Mouse (Mus musculus) embryonic fibroblast, embryonic 13.5 days (primary cell): ENCODE results near the gene Hsp90b1. TPM values are rescaled to one million over a fixed set of nuclear protein-coding genes. Genes with fewer than 3 reads are reported as not detected.
A peak's percentile ranks its signal among the peaks of the same experiment; 100 is the strongest.
"Not testable (repeated sequence)": the region's sequence is repeated elsewhere in the genome, so short reads cannot be mapped to it uniquely, and the experiment has no call there.

Experiments
- H3K27ac ChIP-seq: 2 replicates; pipeline ENCODE4 v1.5.1; 2012; ENCODE audit warnings: low read length, control low read depth, inconsistent platforms; ENCODE audit not compliant: insufficient read depth
- H3K4me1 ChIP-seq: 2 replicates; pipeline ENCODE4 v1.6.1; 2011; ENCODE audit warnings: low read length; ENCODE audit not compliant: control insufficient read depth, insufficient read depth
- H3K4me3 ChIP-seq: 2 replicates; pipeline ENCODE4 v1.5.1; 2011; ENCODE audit warnings: mild to moderate bottlenecking, control low read depth, low read length; ENCODE audit not compliant: insufficient read depth
- CTCF ChIP-seq: IDR thresholded peaks from 2 replicates; pipeline ENCODE4 v1.5.1; 2011; ENCODE audit warnings: mild to moderate bottlenecking, control low read depth, low read length, moderate library complexity, borderline replicate concordance; ENCODE audit not compliant: insufficient read depth
- POLR2A ChIP-seq: IDR thresholded peaks from 2 replicates; pipeline ENCODE4 v1.6.1; 2011; ENCODE audit warnings: low read depth, mild to moderate bottlenecking, control low read depth, low read length, moderate library complexity
- polyA plus RNA-seq: library from polyadenylated mRNA; stranded (reverse); fragments of >200 nt; gene quantifications from 2 replicates; pipeline ENCODE4 v1.2.4, GENCODE M21; 2011; ENCODE audit warnings: low read depth; ENCODE audit not compliant: missing spikeins, insufficient read length

The Hsp90b1 gene
- polyA plus RNA-seq, 1 experiment, result 1,495 TPM

GRCm38 (mm10) chr10:86705922-86706752 is 828 bp upstream of the Hsp90b1 start:
- Histone ChIP-seq H3K4me1 (peaks cover 12% of the 10 kb centered on the region), H3K27ac (peak overlapping the region; percentile 96), H3K4me3 (peak overlapping the region; percentile 69)
- TF ChIP-seq POLR2A (peak; percentile 78), CTCF (no peak)

- Histone ChIP-seq H3K4me3 (peak overlapping the region; percentile 88), H3K27ac (peak overlapping the region; percentile 58)
- no peak for TF ChIP-seq POLR2A
- TF ChIP-seq CTCF, result no peak
Observed at GRCm38 (mm10) chr10:86704589-86705191, 619 bp downstream of the Hsp90b1 start.

DNA sequence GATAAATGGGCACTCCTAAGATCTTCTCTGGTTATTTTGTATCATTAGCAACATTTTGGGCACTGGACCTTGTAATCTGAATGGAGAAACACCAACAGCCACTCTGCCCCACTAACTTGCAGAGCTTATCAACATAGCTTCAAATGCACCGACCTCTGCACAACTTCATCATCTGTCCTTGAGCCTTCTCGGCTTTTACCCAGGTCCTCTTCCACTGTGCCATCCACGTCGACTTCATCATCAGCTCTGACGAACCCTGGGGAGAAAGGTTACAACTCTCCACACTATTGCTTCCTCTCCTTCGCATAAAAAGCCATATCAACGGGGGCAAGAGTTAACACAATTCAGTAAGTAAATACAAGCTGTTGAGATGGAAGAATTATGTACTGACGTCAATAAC is 1.2 kb downstream of the Hsp90b1 start:
- peaks cover 22% of the 10 kb centered on the region for H3K4me1 ChIP-seq
- H3K4me3 ChIP-seq, result peak overlapping the region; percentile 88
- no peak overlapping the region for H3K27ac ChIP-seq
- TF ChIP-seq POLR2A (peak; percentile 13; the same call in 1 of the 2 replicates), CTCF (no peak)

More at GRCm38 (mm10) chr10:86704589-86705191, 619 bp downstream of the Hsp90b1 start:
- H3K4me1 ChIP-seq, result peaks cover 22% of the 10 kb centered on the region

GRCm38 (mm10) chr10:86703375-86703774 is 1.9 kb downstream of the Hsp90b1 start:
- Histone ChIP-seq H3K4me3 (peak overlapping the region; percentile 88), H3K27ac (no peak overlapping the region), H3K4me1 (peaks cover 22% of the 10 kb centered on the region)
- TF ChIP-seq CTCF (no peak), POLR2A (no peak)

DNA sequence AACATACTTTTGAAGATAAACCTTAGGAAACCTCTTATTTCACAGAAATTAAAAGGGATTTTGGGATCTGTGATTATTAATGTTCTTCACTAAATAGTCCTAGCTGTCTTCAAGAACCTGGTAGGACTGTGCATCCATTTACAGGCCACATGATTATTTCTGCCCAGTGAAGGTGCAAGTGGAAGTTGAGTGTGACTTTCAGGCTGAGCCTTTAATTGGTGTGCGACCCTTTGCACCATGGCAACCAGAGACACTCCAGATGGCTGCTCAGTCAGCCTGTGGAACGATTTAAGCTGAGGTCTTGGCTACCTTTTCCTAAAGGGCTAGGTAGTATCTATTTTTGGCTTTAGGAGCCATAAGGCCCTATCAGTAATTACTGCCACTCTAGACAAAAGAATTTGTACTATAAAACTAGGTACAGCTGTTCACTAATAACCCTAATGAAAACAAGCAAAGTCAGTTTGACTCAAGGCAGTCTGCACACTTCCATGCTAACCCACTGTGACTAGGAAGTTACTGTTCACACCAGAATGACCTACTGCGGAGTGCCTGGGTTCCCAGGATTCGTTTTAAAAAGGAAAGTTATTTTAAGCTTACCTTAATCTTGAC is 2.9 kb downstream of the Hsp90b1 start:
- Histone ChIP-seq H3K27ac (no peak overlapping the region), H3K4me1 (peaks cover 22% of the 10 kb centered on the region), H3K4me3 (peak overlapping the region; percentile 56)
- TF ChIP-seq POLR2A (no peak), CTCF (no peak)

- Histone ChIP-seq H3K4me1 (peaks cover 22% of the 10 kb centered on the region), H3K4me3 (peak overlapping the region; percentile 12)
Observed at GRCm38 (mm10) chr10:86700973-86701372, 4.3 kb downstream of the Hsp90b1 start.

GRCm38 (mm10) chr10:86700251-86700650 is 5.1 kb downstream of the Hsp90b1 start:
- H3K4me1 ChIP-seq, result peaks cover 26% of the 10 kb centered on the region
- no peak overlapping the region for H3K27ac ChIP-seq
- TF ChIP-seq POLR2A (no peak), CTCF (no peak)
- peak overlapping the region; percentile 30 for H3K4me3 ChIP-seq

More at GRCm38 (mm10) chr10:86700973-86701372, 4.3 kb downstream of the Hsp90b1 start:
- TF ChIP-seq CTCF (no peak), POLR2A (no peak)
- no peak overlapping the region for H3K27ac ChIP-seq

DNA sequence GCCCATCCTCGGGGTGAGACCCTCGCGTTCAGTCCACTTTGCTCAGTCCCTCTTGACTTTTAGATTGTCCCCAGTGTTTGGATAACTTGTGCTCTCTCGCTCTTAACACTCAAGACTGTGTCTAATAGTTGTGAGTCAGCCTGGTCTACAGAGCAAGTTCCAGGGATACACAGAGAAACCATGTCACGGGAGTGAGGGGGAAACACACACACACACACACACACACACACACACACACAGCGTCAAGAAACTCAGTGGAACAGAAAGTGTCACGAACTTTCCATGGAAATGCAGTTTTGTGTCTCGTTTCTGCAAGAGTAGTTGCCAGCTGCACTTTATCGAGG is 19.3 kb downstream of the Hsp90b1 start:
- H3K4me3 ChIP-seq, result peak overlapping the region; percentile 45
- H3K27ac ChIP-seq, H3K4me1 ChIP-seq: not testable (repeated sequence)

DNA sequence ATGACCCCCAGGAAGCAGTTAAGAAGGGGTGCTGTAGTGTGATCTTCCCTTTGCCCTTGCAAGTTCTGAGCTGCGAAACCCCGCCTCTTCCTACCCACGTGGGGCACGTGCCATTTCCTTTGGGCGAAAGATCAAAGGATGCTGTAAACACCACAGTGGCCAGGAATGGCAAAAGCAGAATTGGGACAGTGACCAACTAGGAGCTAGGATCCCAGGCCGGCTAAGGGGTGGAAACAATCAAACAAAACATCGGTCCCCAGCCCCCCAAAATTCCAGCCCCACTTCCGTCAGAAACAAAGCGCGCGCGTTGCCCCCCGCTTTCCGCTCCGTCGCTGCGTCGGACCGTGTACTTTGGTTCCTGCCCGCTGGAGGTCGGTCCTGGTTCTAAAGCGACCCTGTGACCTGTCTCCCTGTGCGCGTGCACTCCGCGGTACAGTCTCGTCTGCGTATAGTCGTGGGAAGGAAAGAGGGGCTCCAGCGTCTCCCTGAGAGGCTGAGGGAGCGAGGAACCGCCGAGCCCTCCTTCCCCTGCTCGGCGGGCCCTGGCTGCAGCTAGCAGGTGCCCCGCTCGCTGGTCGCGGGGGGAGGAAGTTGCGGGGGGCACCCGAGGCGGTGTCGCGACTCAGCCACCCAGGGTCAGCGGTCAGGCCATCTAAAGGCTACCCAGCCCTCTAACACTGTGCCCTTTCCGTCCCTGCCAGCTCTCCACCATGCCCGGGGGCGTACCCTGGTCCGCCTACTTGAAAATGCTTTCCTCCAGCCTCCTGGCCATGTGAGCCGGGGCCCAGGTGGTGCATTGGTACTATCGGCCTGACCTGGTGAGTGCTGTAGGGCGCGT is 19.9 kb downstream of the Hsp90b1 start:
- H3K27ac ChIP-seq, result peak overlapping the region; percentile 11; the same call in 1 of the 2 replicates
- TF ChIP-seq POLR2A, result peak; percentile 34

DNA sequence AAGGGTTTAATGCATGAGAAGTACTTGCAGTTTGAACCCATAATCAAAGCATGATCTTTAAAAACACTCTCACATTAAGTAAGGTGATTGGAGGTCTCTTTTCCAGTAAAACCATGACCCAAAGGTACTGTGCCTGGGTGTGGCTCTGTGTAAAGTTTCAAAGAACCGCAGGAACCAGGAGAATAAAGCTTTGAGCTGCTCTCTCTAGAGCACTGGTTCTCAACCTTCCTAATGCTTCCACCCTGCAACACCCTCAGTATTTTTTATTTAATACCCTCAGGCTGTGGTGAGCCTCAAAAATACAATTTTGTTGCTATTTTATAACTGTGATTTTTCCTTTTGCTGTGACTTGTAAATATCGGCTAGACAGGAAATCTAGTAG is 20.5 kb downstream of the Hsp90b1 start:
- not testable (repeated sequence) for H3K4me3 ChIP-seq, H3K4me1 ChIP-seq, H3K27ac ChIP-seq

More for the DNA sequence above, 19.9 kb downstream of the Hsp90b1 start:
- H3K4me1 ChIP-seq, result not testable (repeated sequence)
- H3K4me3 ChIP-seq, result peak overlapping the region; percentile 45

DNA sequence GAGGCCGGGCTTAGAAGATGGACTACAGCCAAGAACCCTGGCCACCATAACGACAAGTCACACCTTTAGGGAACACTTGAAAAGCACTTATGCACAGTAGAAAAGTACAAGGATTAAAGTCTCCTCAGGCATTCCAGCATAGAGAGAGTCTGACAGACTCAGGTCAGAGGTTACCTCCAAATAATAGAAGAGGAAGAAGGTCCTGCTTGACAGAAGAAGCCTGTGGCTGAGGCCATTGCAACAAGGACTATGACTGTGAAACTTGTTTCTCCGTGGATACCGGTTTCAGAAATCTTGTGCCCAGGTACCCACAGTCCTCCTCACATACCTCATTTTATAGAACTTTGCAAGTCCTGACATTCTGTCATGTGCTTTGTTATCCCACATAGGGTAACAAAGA is 34.8 kb downstream of the Hsp90b1 start:
- H3K27ac ChIP-seq, H3K4me3 ChIP-seq, H3K4me1 ChIP-seq: not testable (repeated sequence)
